Mouse (Mus musculus) liver, adult 2 months (tissue): ENCODE results near the gene Tat. TPM values are rescaled to one million over a fixed set of nuclear protein-coding genes. Genes with fewer than 3 reads are reported as not detected.
A peak's percentile ranks its signal among the peaks of the same experiment; 100 is the strongest.

Experiments used
- DNase-seq: peaks from one replicate; pipeline ENCODE4 v3.0.0-alpha.2; 2011; ENCODE audit warnings: low read depth, low spot score; ENCODE audit errors: extremely low read depth
- H3K27ac ChIP-seq: fragments of 200-500 bp; replicated peaks from 2 replicates; pipeline ENCODE4 v1.5.1; 2012; ENCODE audit warnings: low read depth, mild to moderate bottlenecking, control low read depth, inconsistent platforms, low read length; ENCODE audit not compliant: insufficient read depth
- H3K27me3 ChIP-seq: fragments of 200-500 bp; 2 replicates; pipeline ENCODE4 v1.6.1; 2012; ENCODE audit warnings: mild to moderate bottlenecking, moderate library complexity, low read length, inconsistent platforms; ENCODE audit not compliant: control insufficient read depth, insufficient read depth
- H3K36me3 ChIP-seq: fragments of 200-500 bp; 2 replicates; pipeline ENCODE4 v1.6.1; 2012; ENCODE audit warnings: low read length, inconsistent platforms; ENCODE audit not compliant: control insufficient read depth, insufficient read depth
- H3K4me1 ChIP-seq: fragments of 200-500 bp; 2 replicates; pipeline ENCODE4 v1.6.1; 2011; ENCODE audit warnings: low read length; ENCODE audit not compliant: control insufficient read depth, insufficient read depth
- H3K4me3 ChIP-seq: fragments of 200-500 bp; 2 replicates; pipeline ENCODE4 v1.5.1; 2011; ENCODE audit warnings: low read depth, mild to moderate bottlenecking, control low read depth, low read length, moderate library complexity; ENCODE audit not compliant: insufficient read depth
- H3K79me2 ChIP-seq: fragments of 200-500 bp; 2 replicates; pipeline ENCODE4 v1.6.1; 2012; ENCODE audit warnings: inconsistent platforms, mild to moderate bottlenecking, low read length, moderate library complexity; ENCODE audit not compliant: control insufficient read depth, insufficient read depth
- H3K9ac ChIP-seq: fragments of 200-500 bp; 2 replicates; pipeline ENCODE4 v1.6.1; 2012; ENCODE audit warnings: low read depth, mild to moderate bottlenecking, control low read depth, inconsistent platforms, low read length
- CTCF ChIP-seq: fragments of 200-500 bp; IDR thresholded peaks from 2 replicates; pipeline ENCODE4 v1.5.1; 2011; ENCODE audit warnings: low read depth, low read length, control low read depth
- POLR2A ChIP-seq: fragments of 200-500 bp; IDR thresholded peaks from 2 replicates; pipeline ENCODE4 v1.6.1; 2011; ENCODE audit warnings: low read length, control low read depth; ENCODE audit not compliant: insufficient read depth; ENCODE audit errors: extremely low read depth
- WGBS: fragments of 180-500 bp; shearing (Covaris S2); methylation state at CpG from one replicate; pipeline ENCODE4 v1.1.7; 2018; 5-methylcytosine and 5-hydroxymethylcytosine counted together
- polyA plus RNA-seq: library from polyadenylated mRNA; depleted of rRNA; stranded (reverse); fragments of >200 nt; gene quantifications from 2 replicates; pipeline ENCODE4 v1.2.3, GENCODE M21; 2012; rRNA removed
- total RNA-seq: library from RNA; depleted of rRNA; stranded (reverse); fragments of >200 nt; gene quantifications from 2 replicates; pipeline ENCODE4 v1.2.3, GENCODE M21; 2014; rRNA removed

Gene Tat
- total RNA-seq (815 and 1,088 TPM in 2 replicates), polyA plus RNA-seq (868 and 1,411 TPM in 2 replicates)

- WGBS, result 13% methylated on average over 8 of the region's 8 CpGs
- Histone ChIP-seq H3K27ac (peak within 1 kb of the TSS; percentile 91), H3K27me3 (no peaks in the 10 kb centered on the region), H3K4me1 (peaks cover 12% of the 10 kb centered on the region), H3K79me2 (0 out of 2 replicates have a peak, but pooled peaks cover 3% of the 10 kb centered on the region), H3K9ac (peak within 1 kb of the TSS; percentile 98), H3K4me3 (peak within 1 kb of the TSS; percentile 58), H3K36me3 (peaks cover 37% of the 10 kb centered on the region)
- DNase-seq, result peak; percentile 95
- TF ChIP-seq POLR2A (peak; percentile 99), CTCF (no peak)
These were observed at the start of gene Tat for GRCm38 (mm10) chr8:109990224-109990623. Gene Tat, plus strand, starts transcription at chr8:109990437.

DNA sequence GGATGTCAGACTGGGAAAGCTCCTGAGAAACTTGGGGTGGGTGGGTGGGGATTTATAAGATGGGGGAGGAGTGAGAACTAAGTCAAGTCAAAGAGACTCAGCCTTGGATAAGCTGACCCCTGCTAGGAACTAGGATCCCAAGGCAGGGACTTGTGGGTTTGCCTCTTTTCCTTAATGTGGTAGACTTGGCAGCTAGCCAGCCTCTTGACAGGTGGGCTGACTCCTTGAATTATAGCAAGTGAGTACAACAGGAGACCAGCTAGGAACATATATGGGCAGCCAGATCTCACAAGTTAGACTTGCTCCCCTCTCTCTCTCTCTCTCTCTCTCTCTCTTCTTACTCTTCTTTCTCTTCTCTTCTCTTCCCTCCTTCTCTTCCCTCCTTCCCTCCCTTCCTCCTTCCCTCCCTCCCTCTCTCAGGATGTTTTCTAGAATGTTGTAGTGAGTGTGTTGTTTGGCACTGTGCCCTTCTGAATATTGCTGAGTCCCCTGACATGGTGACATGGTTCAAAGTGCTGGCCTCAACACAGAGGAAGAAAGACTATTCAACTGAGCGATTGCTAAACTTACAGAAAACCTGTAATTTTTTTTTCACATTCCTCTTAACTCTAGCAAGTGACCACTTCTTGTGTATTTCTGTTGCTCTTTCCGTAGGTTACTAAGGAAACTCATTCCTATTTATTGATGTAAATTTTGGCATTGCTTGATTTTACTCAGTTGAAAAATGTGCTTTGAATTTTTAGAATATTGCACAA, 48.5 kb upstream of the Tat start:
- H3K79me2 ChIP-seq, result no peaks in the 10 kb centered on the region
- WGBS, result 76% methylated on average over 2 of the region's 2 CpGs
- no peak overlapping the region for H3K4me3 ChIP-seq
- no peak overlapping the region for H3K9ac ChIP-seq
- no peak for TF ChIP-seq POLR2A
- no peak for TF ChIP-seq CTCF
- H3K27ac ChIP-seq, result no peak overlapping the region
- H3K4me1 ChIP-seq, result no peaks in the 10 kb centered on the region
- H3K36me3 ChIP-seq, result peaks cover 11% of the 10 kb centered on the region
- no peaks in the 10 kb centered on the region for H3K27me3 ChIP-seq
- no peak for DNase-seq

GRCm38 (mm10) chr8:109945153-109945632, 45.0 kb upstream of the Tat start:
- 72% methylated on average over 9 of the region's 9 CpGs for WGBS
- H3K4me3 ChIP-seq, result no peak overlapping the region
- DNase-seq, result peak; percentile 45
- peaks cover 7% of the 10 kb centered on the region for H3K27me3 ChIP-seq
- no peaks in the 10 kb centered on the region for H3K4me1 ChIP-seq
- H3K36me3 ChIP-seq, result peaks cover 3% of the 10 kb centered on the region; the same call in 1 of the 2 replicates
- no peak for TF ChIP-seq POLR2A
- H3K79me2 ChIP-seq, result no peaks in the 10 kb centered on the region
- no peak overlapping the region for H3K27ac ChIP-seq
- no peak overlapping the region for H3K9ac ChIP-seq

GRCm38 (mm10) chr8:109945694-109946093, 44.5 kb upstream of the Tat start:
- no peaks in the 10 kb centered on the region for H3K79me2 ChIP-seq
- no peak overlapping the region for H3K9ac ChIP-seq
- H3K4me1 ChIP-seq, result no peaks in the 10 kb centered on the region
- WGBS, result 84% methylated on average over 7 of the region's 7 CpGs
- no peak for TF ChIP-seq CTCF
- TF ChIP-seq POLR2A, result no peak
- peaks cover 7% of the 10 kb centered on the region for H3K27me3 ChIP-seq
- DNase-seq, result no peak
- H3K27ac ChIP-seq, result no peak overlapping the region
- H3K36me3 ChIP-seq, result peaks cover 3% of the 10 kb centered on the region; the same call in 1 of the 2 replicates
- no peak overlapping the region for H3K4me3 ChIP-seq

- H3K4me1 ChIP-seq, result no peaks in the 10 kb centered on the region
- H3K27me3 ChIP-seq, result peaks cover 7% of the 10 kb centered on the region
- H3K9ac ChIP-seq, result no peak overlapping the region
- H3K27ac ChIP-seq, result no peak overlapping the region
- no peaks in the 10 kb centered on the region for H3K36me3 ChIP-seq
- H3K79me2 ChIP-seq, result no peaks in the 10 kb centered on the region
- no peak overlapping the region for H3K4me3 ChIP-seq
- no peak for DNase-seq
- no peak for TF ChIP-seq POLR2A
- TF ChIP-seq CTCF, result no peak
- WGBS, result 77% methylated on average over 7 of the region's 7 CpGs
These were observed 44.0 kb upstream of the Tat start for GRCm38 (mm10) chr8:109946272-109946671.
